Mouse (Mus musculus) embryonic facial prominence, embryonic 11.5 days (tissue): ENCODE data around the gene Map3k4. TPM values are rescaled to one million over a fixed set of nuclear protein-coding genes. Genes with fewer than 3 reads are reported as not detected.
"Not testable (repeated sequence)": the region's sequence is repeated elsewhere in the genome, so short reads cannot be mapped to it uniquely, and the experiment has no call there.

Experiments used
- ATAC-seq: fragments of 200-750 bp; cut with Nextera tagmentation; replicated peaks from 2 replicates; pipeline ENCODE4 v1.8.0; 2017; ENCODE audit warnings: low read depth; ENCODE audit not compliant: insufficient number of reproducible peaks, low FRiP score, low TSS enrichment
- DNase-seq: peaks from one replicate; pipeline ENCODE4 v3.0.0-alpha.2; 2015; ENCODE audit warnings: low spot score
- H3K27ac ChIP-seq: fragments of 300-500 bp; sonication (generic); replicated peaks from 2 replicates; pipeline ENCODE4 v1.5.1; 2014; ENCODE audit warnings: mild to moderate bottlenecking, low read depth, low read length, control low read depth
- H3K27me3 ChIP-seq: fragments of 300-500 bp; sonication (generic); 2 replicates; pipeline ENCODE4 v1.6.1; 2014; ENCODE audit warnings: mild to moderate bottlenecking, low read length, moderate library complexity, mixed read lengths; ENCODE audit not compliant: control insufficient read depth, insufficient read depth
- H3K36me3 ChIP-seq: fragments of 300-500 bp; sonication (generic); replicated peaks from 2 replicates; pipeline ENCODE4 v1.6.1; 2014; ENCODE audit warnings: low read depth, mild to moderate bottlenecking, low read length, moderate library complexity, mixed read lengths; ENCODE audit not compliant: control insufficient read depth, insufficient read depth
- H3K4me1 ChIP-seq: fragments of 300-500 bp; sonication (generic); 2 replicates; pipeline ENCODE4 v1.6.1; 2014; ENCODE audit warnings: low read length, mixed read lengths; ENCODE audit not compliant: control insufficient read depth, insufficient read depth
- H3K4me2 ChIP-seq: fragments of 300-500 bp; sonication (generic); 2 replicates; pipeline ENCODE4 v1.6.1; 2014; ENCODE audit warnings: low read depth, mild to moderate bottlenecking, control low read depth, low read length, moderate library complexity
- H3K4me3 ChIP-seq: fragments of 300-500 bp; sonication (generic); 2 replicates; pipeline ENCODE4 v1.5.1; 2014; ENCODE audit warnings: low read depth, low read length, control low read depth
- H3K9ac ChIP-seq: fragments of 300-500 bp; sonication (generic); replicated peaks from 2 replicates; pipeline ENCODE4 v1.6.1; 2014; ENCODE audit warnings: mild to moderate bottlenecking, control low read depth, low read length
- H3K9me3 ChIP-seq: fragments of 300-500 bp; sonication (generic); replicated peaks from 2 replicates; pipeline ENCODE4 v1.6.1; 2016; ENCODE audit warnings: mild to moderate bottlenecking, low read length, inconsistent platforms, mixed read lengths; ENCODE audit not compliant: control insufficient read depth
- WGBS: fragments of 180-500 bp; shearing (Covaris S2); extraction: QIAGEN DNeasy Blood & Tissue Kit; methylation state at CpG from one replicate; pipeline ENCODE4 v1.1.7; 2014; 5-methylcytosine and 5-hydroxymethylcytosine counted together
- polyA plus RNA-seq: library from polyadenylated mRNA; unstranded; fragments of >200 nt; fragmentation: Nextera tagmentation; extraction: Ambion mirVana; gene quantifications from 2 replicates; pipeline ENCODE4 v1.2.1, GENCODE M21; 2014

The Map3k4 gene
- polyA plus RNA-seq, 1 experiment from 2014 or later, result 42.0 TPM

DNA sequence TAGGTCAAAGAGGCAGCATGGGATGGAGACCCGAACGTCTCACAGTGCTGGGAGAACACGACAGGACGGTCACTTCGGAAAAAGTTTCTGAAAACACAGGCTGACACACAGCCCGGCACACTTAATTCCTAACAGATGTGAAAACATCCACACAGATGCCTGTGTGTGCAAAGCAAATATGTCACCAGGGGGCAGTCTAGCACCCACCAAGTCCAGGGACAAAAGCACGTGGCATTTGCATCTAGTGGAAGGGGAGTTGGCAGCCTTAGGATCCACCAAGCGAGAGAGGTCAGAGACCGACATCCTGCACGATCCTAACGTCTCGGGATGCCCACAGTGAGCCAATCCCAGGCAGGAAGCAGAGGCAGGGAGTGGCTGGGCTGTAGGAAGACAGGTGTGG lies 92.0 kb downstream of the Map3k4 start:
- Histone ChIP-seq H3K27ac (no peak overlapping the region), H3K4me2 (no peak overlapping the region), H3K36me3 (peaks cover 1% of the 10 kb centered on the region; the same call in 1 of the 2 replicates), H3K4me3 (no peak overlapping the region), H3K9ac (no peak overlapping the region), H3K9me3 (no peaks in the 10 kb centered on the region), H3K4me1 (no peaks in the 10 kb centered on the region), H3K27me3 (no peaks in the 10 kb centered on the region)
- 32% methylated on average over 12 of the region's 12 CpGs for WGBS
- DNase-seq (peak; percentile 86), ATAC-seq (no peak)

DNA sequence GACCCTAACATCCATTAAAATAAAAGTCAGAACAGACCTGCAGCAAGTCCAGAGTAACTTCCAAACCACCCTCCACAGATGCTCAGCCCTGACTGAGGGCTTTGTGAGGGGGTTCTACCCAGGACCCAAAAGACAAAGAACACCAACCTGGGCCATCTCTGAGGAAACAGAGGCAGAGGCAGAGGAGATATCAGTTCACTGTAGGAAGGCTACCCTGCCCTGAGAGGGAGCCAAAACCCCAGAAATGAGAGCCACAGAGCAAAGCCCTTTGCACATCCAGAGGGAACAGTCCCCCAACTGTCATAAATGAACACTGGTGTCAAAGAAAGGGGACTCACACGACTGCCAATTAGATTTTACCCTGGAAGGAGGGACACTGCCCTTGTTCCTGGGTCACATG lies 93.4 kb downstream of the Map3k4 start:
- 65% methylated on average over 1 of the region's 1 CpGs for WGBS
- no peaks in the 10 kb centered on the region for H3K36me3 ChIP-seq
- H3K9ac ChIP-seq, result no peak overlapping the region

DNA sequence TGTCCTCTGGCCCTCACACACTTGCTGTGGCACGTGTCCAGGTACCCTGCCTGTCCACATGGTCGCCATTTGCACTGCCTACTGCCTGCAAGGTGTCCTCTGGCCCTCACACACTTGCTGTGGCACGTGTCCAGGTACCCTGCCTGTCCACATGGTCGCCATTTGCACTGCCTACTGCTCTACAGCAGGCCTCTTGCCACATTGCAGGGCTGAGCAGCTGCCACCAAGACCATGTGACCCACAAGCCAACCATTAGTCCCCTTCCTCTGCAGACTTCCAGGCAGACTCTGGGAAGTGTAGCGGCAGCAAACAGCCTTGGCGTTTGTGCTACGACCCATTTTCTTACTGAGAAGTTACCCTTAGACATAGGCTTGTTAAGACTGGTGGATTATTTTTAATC lies 94.0 kb downstream of the Map3k4 start:
- H3K27ac ChIP-seq, H3K4me2 ChIP-seq, ATAC-seq, H3K4me3 ChIP-seq, H3K9me3 ChIP-seq, H3K4me1 ChIP-seq, H3K36me3 ChIP-seq, DNase-seq, H3K9ac ChIP-seq, H3K27me3 ChIP-seq: not testable (repeated sequence)
- 90% methylated on average over 5 of the region's 7 CpGs for WGBS

More for the DNA sequence above, 93.4 kb downstream of the Map3k4 start:
- no peaks in the 10 kb centered on the region for H3K27me3 ChIP-seq
- no peak overlapping the region for H3K27ac ChIP-seq
- DNase-seq, result no peak
- H3K4me3 ChIP-seq, result no peak overlapping the region
- no peak for ATAC-seq
- no peaks in the 10 kb centered on the region for H3K4me1 ChIP-seq
- no peaks in the 10 kb centered on the region for H3K9me3 ChIP-seq
- H3K4me2 ChIP-seq, result no peak overlapping the region

DNA sequence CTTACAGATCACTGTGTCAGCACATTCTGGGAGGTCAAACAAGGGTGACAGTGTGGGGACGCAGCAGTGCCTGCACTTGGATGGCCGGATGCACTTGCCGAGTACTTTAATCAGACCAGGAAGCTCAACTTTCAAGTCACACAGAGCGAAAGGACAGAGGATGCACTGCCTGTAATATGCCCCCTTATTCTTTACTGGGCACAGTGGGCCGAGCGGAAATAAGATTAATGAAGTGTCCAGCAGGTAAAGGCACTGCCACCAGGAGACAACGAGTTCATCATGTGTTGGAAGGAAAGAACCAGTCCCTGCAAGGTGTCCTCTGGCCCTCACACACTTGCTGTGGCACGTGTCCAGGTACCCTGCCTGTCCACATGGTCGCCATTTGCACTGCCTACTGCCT lies 94.5 kb downstream of the Map3k4 start:
- WGBS, result 78% methylated on average over 8 of the region's 9 CpGs
- H3K9ac ChIP-seq, result no peak overlapping the region
- H3K27me3 ChIP-seq, result no peaks in the 10 kb centered on the region
- H3K4me3 ChIP-seq, result no peak overlapping the region
- ATAC-seq (no peak), DNase-seq (no peak)
- no peaks in the 10 kb centered on the region for H3K9me3 ChIP-seq
- H3K27ac ChIP-seq, result no peak overlapping the region
- H3K36me3 ChIP-seq, result no peaks in the 10 kb centered on the region
- H3K4me2 ChIP-seq, result no peak overlapping the region
- no peaks in the 10 kb centered on the region for H3K4me1 ChIP-seq

DNA sequence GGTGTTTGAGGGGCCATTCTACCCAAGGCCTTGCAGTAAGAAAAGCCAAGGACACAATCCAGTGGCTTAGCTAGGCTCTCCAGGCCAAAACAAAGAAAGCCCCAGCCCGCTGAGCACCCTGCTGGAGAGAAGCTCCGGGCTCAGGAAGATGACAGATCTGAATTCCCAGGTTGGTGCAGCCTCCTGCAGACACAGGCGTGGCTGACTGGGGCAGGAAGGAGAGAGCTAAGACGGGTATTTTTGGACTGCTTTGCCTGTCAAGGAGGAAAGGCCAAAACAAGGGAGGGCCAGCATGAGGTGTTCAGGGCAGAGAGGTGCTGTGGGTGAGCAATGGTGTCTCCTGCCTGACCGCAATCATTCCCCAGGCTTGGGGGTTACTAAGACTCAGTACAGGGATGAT lies 94.9 kb downstream of the Map3k4 start:
- no peaks in the 10 kb centered on the region for H3K36me3 ChIP-seq
- ATAC-seq (no peak), DNase-seq (no peak)
- 43% methylated on average over 5 of the region's 5 CpGs for WGBS
- H3K27me3 ChIP-seq, result no peaks in the 10 kb centered on the region
- H3K4me3 ChIP-seq, result no peak overlapping the region
- no peak overlapping the region for H3K4me2 ChIP-seq
- no peaks in the 10 kb centered on the region for H3K4me1 ChIP-seq
- no peak overlapping the region for H3K27ac ChIP-seq
- no peak overlapping the region for H3K9ac ChIP-seq
- no peaks in the 10 kb centered on the region for H3K9me3 ChIP-seq

DNA sequence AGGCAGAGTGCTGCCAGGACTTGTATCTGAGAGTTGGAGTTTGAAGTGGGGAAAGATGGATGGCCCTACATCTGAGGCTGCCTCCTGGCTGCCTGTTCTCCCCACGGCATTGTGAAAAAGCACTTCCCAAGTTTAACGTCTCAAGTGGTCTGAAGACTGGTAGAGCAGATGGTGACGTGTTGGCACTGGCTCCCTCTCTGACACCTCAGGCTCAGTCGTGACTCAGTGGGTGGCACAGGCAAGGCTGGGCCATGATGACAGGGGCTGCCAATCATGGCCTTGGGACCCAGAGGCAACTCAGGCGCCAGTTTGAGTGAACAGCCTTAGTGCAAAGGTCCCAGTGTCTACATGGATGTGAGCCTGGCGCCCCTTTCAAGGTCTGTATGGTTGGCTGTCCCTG lies 96.7 kb downstream of the Map3k4 start:
- Histone ChIP-seq H3K27ac (no peak overlapping the region), H3K4me2 (no peak overlapping the region), H3K4me1 (no peaks in the 10 kb centered on the region), H3K9ac (no peak overlapping the region), H3K4me3 (no peak overlapping the region), H3K9me3 (no peaks in the 10 kb centered on the region), H3K27me3 (no peaks in the 10 kb centered on the region), H3K36me3 (no peaks in the 10 kb centered on the region; the same call in 1 of the 2 replicates)
- DNase-seq (no peak), ATAC-seq (no peak)
- WGBS, result 82% methylated on average over 6 of the region's 6 CpGs

DNA sequence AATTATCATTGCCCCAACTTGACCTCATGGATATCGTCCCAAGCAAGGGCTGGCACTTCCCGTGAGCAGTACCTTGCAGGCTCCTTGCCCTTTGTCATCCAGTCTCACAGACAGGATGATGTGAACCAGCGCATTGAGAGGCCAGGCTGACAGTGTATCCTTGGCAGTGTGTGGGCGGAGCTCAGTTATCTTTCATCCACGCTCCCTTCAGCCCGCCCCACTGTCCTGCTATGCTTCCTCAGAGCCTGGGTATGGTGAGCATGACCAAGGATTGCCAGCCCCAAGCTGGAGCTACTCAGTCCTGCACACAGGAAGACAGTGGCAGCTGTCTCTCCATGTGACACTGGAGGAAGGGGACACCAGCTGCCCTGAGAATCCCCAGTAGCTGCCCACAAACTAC lies 102.4 kb downstream of the Map3k4 start:
- no peak overlapping the region for H3K4me3 ChIP-seq
- H3K4me1 ChIP-seq, result no peaks in the 10 kb centered on the region
- 76% methylated on average over 6 of the region's 6 CpGs for WGBS
- H3K4me2 ChIP-seq, result no peak overlapping the region
- DNase-seq (no peak), ATAC-seq (no peak)
- H3K9ac ChIP-seq, result no peak overlapping the region
- H3K9me3 ChIP-seq, result no peaks in the 10 kb centered on the region
- no peaks in the 10 kb centered on the region for H3K27me3 ChIP-seq
- no peaks in the 10 kb centered on the region; the same call in none of the 2 replicates for H3K36me3 ChIP-seq
- H3K27ac ChIP-seq, result no peak overlapping the region

DNA sequence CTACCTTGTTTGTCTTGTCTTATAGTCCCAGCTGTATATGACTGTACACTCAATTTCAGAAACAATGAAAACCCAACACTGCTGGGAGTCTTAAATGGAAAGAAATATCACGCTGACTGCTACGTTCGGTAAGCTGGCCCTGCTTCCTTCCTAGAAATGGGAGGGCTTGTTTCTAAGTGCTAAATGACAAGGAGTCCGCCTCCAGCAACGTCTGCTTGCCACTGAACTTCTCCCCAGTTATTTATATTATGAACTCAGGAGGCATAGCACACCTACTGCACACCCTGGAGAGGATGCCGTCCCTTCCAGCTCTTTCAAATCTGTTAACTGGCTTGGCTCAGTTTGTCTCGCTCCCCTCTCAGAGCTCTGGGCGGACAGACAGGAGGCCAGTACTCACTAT lies 105.2 kb downstream of the Map3k4 start:
- Histone ChIP-seq H3K27ac (no peak overlapping the region), H3K4me2 (no peak overlapping the region), H3K4me3 (no peak overlapping the region), H3K9ac (no peak overlapping the region), H3K36me3 (no peaks in the 10 kb centered on the region; the same call in none of the 2 replicates), H3K27me3 (no peaks in the 10 kb centered on the region), H3K4me1 (no peaks in the 10 kb centered on the region), H3K9me3 (no peaks in the 10 kb centered on the region)
- whole genome bisulfite sequencing, result 90% methylated on average over 8 of the region's 8 CpGs
- DNase-seq (no peak), ATAC-seq (no peak)
